Mouse (Mus musculus): Measurements from ENCODE around the gene Tmem80.

The Tmem80 gene

DNA sequence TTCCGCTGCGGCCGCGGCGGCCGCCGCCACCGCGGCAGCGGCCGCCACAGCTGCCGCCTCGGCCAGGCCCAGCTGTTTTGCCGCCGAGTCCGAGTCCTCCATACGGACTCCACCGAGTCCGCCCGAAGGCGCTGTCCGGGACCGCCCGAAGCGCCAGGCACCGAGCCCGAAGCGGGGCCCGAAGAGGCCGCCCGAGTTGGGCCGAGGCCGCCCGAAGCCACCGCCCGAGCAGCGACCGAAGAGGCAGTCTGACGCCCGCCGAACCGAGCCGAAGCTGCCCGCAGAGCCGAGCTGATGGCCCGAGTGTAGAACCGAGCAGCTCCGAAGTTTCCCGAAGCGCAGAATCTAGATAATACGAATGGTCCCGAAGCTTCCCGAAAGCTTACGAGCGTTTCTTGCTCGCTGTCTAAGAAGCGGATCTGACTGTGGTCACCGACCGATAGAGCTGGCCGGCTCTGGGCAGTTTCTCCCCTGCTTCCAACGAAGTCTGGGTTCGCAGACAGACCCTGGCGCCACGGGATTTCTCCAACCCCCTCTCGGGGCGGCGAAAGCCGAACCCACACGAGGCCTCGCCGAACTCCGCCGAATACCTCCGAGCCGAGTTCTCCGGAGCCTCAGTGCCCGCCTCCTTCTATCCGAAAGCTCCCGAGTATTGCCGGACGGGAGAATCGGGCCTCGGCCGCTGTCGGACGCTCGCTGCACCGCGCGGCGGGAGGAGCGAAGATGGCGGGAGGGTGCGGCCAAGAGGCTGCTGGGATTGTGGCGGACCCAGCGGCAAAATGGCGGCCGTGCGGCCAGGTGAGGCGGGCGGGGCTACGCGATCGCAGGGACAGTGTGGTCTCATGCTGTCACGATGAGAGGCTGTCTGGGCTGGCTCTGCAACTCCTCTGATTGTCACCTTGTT, at the start of gene Tmem80, which contains the start of gene Deaf1:
TSS of gene Tmem80 (plus strand) at position 271 of the 904 bp plus-strand sequence.
TSS of gene Deaf1 (minus strand) at position 222 of the 904 bp plus-strand sequence.
- peak; percentile 97 for DNase-seq (ENCODE audit: low read depth)

DNA sequence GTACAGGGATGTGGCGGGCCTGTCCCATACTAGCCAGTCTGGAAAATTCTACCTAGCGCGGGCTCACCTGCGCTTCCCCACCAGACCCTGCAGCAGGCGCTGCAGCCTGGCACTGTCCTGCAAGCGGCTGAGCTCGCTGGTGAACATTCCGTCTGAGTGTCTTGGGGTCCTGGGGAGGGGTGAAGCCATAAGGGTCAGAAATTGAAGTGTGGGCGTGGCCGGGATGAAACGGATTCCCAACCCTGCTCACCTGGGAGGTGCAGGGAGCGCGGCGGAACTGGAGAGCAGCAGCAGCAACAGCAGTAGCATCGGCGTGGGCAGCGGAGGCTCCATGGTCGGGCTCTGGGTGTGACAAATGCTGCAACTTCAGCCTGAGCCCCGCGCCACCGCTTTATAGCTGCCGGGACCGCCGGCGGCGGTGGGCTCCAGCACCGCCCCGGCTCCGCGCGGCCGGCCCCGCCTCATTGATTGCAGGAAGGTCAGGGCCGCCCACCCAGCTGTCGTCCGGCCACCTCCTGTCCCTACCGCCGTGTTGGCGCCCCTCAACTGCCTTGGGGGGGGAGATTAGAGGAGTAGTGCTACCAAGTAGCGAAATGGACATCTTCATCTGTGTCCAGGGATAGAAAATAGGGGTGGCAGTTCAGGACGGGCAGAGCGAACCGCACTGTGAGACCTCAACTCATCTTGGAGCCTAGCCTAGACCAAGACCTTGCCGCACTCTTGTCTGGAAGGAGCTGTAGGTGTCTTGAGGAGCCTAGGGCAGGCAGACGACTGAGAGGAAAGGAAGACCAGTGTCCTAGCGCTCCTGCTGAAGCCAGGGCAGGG, 48.6 kb upstream of the Tmem80 start, which contains the start of gene Sct:
TSS of gene Sct (minus strand) at position 368 of the 825 bp plus-strand sequence.
- no peak for DNase-seq (ENCODE audit: low read depth)

DNA sequence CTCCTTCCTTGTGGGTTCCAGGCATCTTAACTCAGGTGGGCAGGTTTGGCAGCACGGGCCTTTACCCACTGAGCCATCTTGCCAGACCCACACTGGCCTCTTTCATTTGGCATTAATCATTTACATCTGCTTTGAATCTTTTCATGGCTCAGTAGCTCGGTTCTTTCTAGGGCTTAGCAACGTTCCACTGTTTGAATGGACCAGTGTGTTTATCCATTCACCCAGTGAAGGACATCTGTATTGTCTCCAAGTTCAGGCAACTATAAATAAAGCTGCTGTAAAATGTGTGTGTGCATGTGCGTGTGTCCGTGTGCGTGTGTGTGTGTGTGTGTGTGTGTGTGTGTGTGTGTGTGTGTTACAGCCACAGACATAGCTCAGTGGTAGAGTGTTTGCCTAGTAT, 46.1 kb upstream of the Tmem80 start:
- no peak for DNase-seq (ENCODE audit: low read depth)

DNA sequence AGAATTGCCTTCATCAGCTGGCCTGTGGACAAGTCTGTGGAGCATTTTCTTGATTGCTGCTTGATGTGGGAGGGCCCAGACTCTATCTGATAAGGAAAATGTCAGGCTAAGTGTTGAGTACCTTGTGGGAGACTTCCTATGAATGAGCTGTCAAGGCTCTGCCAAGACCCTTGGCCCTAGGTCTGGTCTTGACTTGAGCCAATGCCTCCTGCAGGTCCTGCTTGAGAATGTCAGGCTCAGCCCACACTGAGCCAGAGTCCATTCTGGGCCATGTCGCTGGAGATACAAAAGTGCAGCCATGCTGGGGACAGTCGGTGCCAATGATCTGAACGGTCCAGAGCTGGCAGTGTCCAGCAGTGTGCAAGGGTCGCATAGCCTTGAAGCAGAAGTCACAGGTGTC, 44.8 kb upstream of the Tmem80 start:
- no peak for DNase-seq (ENCODE audit: low read depth)

DNA sequence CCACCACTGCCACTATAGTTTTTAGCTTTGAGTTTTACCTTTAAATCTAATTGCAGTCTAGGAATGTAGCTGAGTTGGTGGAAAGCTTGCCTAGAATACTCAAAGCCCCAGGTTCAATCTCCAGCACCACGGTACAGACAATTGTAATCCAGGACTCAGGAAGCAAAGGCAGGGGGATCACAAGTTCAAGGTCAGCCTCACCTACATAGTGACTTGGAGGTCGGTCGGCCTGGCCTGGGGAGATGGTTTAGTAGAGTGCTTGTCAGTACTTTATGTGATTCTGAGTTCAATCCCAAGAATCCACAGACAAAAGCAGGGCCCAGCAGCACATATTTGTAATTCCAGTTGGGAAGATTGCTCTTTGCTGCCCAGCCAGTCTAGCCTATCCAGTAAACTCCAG, 39.5 kb upstream of the Tmem80 start:
- DNase-seq (ENCODE audit: low read depth): no peak

DNA sequence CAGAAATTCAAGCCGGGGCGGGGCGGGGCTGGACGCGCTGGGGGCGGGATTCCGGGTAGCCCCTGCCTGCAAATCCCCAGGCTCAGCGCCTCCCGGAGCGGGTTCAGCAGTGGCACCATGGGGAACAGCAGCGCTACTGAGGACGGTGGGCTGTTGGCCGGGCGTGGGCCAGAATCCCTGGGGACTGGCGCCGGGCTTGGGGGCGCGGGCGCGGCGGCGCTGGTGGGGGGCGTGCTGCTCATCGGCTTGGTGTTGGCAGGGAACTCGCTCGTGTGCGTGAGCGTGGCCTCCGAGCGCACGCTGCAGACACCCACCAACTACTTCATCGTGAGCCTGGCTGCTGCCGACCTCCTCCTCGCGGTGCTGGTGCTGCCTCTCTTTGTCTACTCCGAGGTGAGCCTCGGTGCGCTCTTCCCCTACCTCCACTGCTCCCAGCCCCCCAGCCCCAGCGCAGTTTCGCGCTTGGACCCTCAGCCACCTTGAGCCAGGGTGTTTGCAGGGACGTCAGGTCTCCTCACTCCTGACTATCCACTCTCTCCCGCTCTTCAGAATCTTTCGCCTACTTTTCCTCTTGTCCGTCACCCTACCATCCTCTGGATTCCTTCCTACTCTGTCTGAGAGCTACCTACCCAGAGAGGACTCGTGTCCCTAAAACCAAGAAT, 35.5 kb upstream of the Tmem80 start, which contains the start of gene Drd4:
TSS of gene Drd4 (plus strand) at position 86 of the 662 bp plus-strand sequence.
- peak; percentile 7 for DNase-seq (ENCODE audit: low read depth)

DNA sequence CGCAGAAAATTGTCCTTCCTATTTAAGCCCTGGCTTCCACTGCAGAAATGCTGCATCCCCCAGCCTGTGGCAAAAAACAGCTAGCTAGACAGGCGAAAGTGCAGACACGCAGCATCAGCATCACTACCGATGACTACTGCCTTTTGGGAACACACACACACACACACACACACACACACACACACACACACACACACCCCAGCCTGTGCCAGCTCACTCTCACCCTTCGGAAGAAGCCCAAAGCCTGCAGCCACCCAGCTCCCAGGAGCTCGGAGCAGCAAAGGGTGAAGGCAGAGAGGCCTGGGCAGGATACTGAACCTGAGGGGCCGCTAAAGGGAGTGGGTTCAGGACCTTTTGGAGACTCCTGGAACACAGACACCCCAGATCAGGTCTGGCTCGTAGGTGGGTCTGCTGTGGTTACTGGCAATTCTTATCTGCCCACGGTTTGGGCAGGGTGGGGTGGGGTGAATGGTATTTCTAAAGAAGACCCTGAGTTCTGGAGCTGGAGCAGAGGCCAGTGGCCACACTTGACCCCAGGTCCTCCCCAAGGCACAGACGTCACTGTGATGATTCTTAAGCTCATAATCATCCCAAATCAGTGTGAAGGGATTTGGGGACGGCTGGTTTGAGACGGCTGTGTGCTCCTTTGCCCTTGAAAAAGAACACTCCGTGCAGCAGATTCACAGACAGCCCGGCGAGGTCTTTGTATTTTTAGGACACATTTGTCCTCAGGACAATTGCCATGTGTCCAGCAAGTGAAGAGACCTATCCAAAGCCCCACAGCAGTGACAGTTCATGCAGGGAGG, 34.8 kb upstream of the Tmem80 start:
- peak; percentile 10 for DNase-seq (ENCODE audit: low read depth)

DNA sequence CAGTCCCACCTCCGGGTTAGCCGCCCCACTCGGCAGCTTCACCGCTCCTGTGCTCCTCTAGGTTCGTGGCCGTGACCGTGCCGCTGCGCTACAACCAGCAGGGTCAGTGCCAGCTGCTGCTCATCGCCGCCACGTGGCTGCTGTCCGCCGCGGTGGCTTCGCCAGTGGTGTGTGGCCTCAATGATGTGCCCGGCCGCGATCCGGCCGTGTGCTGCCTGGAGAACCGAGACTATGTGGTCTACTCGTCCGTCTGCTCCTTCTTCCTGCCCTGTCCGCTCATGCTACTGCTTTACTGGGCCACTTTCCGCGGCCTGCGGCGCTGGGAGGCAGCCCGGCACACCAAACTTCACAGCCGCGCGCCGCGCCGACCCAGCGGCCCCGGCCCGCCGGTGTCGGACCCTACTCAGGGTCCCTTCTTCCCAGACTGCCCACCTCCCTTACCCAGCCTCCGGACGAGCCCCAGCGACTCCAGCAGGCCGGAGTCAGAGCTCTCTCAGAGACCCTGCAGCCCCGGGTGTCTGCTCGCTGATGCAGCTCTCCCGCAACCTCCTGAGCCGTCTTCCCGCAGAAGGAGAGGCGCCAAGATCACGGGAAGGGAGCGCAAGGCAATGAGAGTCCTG, 33.6 kb upstream of the Tmem80 start:
- DNase-seq (ENCODE audit: low read depth): no peak

DNA sequence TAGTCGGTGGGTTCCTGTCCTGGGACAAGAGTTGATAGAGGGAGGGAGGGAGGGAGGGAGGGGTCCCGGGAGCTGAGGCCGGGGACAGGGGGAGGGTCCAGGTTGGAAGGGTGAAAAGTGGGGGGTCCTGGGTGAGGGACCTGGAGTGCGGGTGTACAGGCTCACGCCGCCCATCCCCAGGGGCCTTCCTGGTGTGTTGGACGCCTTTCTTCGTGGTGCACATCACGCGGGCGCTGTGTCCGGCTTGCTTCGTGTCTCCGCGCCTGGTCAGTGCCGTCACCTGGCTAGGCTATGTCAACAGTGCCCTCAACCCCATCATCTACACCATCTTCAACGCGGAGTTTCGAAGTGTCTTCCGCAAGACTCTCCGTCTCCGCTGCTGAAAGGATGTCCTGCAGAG, 33.1 kb upstream of the Tmem80 start:
- no peak for DNase-seq (ENCODE audit: low read depth)

DNA sequence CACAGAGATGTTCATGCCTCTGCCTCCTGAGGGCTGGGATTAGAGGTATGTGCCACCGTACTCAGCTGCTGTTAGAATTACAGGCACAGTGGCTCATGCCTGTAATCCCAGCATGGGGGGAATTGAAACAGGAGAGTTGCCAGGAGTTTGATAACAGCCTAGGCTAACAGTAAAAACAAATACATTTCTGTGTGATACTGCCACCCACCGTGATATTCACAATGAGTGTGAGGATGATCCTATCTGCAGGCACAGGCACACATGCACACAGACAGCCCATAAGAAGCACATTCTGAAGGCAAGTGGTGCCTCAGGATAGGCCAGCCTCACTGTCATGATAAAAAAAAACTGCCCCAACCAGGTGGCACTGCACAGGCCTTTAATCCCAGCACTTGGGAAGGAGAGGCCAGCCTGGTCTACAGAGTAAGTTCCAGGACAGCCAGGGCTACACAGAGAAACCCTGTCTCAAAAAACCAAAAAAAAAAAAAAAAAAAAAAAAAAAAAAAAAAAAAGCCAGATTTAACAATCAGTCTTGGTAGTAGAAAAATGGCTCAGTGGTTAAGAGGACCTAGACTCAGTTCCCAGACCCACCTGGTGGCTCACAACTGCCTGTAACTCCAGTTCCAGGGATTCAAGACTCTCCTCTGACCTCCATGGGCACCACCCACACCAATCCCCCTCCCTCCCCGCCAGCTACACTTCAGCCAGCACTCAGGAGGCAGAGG, 29.5 kb upstream of the Tmem80 start:
- no peak for DNase-seq (ENCODE audit: low read depth)

DNA sequence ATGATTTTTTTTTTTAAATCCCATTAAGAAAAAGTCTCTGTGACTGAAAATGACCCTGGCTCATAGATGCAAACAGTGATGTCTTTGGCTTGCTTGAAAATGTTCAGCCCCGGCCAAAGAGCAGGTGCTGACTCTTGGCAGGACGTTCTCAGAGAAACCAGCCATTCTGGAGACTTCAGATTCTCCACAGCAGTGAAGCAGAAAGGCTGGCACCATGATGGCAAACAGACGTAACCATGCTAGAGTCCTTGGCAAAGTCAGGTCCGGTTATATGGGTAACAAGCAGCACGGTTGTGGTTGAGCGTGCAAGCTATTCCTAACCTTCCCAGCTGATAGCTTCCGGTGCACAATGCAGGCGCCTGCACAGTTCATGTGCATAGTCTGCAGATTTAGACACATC, 28.4 kb upstream of the Tmem80 start:
- no peak for DNase-seq (ENCODE audit: low read depth)

DNA sequence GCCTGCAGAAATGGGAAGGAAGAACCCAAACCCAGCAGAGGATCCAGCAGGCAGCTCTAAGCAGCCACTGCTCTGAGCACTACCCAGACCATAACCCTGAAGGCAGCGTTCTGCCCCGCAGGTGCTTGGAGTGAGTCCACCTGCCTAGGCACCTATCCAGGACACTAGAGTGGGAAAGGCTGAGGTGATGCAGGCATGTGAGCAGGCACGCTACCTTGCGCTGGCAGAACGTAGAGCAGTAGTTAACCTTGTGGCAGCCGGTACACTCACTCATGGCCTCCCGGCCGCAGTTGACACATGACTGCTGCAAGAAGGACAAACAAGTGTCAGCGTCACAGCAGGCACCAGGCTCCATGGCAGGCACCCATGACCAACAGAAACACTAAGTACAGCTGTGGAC, 26.2 kb upstream of the Tmem80 start:
- DNase-seq (ENCODE audit: low read depth): no peak

DNA sequence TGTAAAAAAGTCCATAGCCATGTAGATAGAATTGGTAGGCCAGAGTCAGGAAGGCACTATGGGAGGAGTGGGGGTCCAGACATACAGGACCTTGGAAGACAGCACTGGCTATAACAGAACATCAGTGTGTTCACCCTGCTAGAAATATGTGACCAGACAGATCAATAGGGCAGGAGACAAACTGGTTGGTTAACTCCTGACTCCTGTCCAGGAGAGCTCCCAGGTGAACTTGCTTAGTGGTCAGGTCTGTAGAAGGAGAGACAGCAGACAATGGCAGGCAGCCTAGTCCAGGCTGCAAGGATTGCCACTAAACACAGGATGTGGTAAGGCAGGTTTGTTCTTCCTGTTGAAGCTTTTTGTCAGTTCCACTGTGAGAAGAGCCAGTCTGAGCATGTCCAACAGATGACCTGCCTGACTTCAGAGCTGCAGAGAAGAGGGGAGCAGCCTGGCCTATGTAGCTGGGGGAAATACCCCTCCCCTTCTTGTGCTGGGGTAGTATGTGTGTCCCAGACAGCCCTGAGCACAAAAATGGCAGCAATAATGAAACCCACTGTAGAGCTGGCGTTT, 24.8 kb upstream of the Tmem80 start:
- no peak for DNase-seq (ENCODE audit: low read depth)

DNA sequence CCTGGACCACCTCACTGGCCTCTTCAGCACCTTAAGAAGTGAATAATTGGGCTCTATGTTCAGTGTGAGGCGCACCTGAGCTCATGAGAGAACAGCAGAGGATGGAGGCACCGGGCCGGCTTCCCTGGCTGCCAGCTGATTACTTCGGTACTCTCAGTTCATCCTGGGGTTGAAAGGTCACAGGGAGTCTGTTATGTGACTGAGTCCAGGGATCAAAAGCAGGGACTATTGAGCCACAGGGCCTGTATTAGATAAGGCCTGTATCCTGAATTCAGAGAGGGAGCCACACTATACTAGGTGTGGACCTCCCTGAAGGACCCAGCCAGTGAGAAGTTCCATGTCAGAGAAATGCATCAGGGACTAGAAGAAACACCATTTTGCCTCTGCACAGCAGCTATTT, 23.0 kb upstream of the Tmem80 start:
- no peak for DNase-seq (ENCODE audit: low read depth)

DNA sequence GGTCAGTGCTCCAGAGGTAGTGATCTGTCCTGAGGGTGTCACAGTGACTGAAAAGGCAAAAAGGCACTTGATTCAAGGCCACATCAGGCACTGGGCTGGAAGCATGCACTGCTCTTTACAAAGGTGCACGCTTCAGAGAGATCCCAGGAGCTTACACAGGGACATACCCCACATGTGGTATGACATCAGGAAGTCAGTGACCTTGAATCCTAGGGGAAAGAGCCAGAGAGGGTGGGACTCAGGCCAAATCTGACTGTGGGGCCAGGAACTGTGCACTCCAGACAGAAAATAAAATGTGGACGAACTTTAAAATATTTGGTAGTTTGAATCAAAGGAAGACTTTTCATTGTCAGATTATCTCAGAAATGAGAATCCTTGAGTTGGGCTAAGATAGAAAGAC, 13.1 kb upstream of the Tmem80 start:
- DNase-seq (ENCODE audit: low read depth): no peak

DNA sequence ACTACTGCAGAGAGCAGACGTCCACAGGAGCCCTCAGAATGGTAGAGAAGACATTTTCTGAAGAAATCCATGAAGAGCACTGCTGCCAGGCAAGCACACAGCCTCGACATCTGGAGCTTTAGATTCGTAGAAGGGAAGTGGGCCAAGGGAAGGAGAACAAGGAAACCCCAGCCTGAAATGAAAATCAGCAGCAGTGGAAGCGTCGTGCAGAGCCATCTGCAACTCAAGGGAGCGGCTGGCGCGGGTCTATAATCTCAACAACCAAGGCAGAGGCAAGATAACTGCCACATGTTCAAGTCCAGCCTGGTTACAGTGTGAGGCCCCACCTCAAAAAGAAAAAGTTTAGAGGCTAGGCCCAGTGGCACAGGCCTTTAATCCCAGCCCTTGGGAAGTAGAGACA, 12.5 kb upstream of the Tmem80 start:
- DNase-seq (ENCODE audit: low read depth): no peak

DNA sequence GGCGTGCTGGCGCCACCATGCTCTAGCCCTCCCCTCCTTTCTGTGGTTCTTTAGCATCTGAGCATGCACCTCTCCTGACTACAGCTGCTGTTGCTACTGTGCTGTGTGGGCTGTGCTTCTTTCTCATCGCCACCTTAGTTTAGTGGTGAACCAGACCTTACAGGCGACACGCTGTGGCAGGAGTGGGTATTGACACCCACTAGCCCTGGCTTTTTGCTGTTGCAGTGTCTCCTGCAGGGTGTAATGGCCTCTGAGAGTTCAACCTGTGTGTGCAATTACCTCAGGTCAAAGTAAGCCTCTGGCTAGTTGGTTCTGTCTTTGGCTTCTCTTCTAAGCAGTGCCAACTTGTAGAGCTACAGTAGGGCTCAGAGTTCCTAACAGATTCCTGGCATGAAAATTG, 11.6 kb upstream of the Tmem80 start:
- DNase-seq (ENCODE audit: low read depth): no peak

DNA sequence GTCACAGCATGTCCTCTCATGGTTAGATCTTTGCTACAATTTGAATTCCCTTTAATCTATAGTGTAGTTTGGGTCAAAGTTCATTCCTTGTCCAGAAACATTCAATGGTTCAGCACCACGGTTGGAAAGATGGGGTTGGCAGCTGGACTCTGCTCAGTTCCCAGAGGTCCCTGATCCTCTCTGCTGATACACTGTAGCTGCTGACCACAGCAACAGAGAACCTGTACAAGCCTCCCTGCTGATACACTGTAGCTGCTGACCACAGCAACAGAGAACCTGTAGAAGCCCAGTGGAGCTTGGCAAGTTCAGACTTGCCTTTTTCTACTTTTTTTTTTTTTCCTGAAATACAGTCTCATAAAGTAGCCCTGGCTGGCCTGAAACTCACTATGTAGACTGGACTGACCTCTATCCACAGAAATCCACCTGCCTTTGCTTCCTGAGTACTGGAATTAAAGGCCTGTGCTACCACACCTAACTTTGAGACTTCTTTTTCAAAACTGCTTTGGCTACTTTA, 9.9 kb upstream of the Tmem80 start:
- no peak for DNase-seq (ENCODE audit: low read depth)

DNA sequence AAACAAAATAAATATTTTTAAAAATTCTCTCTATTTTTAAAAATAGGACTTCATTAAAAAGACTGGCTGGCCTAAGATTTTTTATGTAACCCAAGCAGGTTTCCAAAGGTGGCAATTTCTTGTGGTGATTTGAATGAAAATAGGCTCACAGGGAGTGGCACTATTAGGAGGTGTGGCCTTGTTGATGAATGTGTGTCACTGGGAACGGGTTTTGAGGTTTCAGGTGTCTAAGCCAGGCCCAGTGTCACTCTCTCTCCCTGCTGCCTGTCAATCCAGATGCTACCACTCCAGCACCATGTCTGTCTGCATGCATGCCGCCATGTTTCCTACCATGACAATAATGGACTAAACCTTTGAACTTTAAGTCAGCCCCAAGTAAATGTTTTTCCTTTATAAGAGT, 8.1 kb upstream of the Tmem80 start:
- DNase-seq (ENCODE audit: low read depth): no peak

DNA sequence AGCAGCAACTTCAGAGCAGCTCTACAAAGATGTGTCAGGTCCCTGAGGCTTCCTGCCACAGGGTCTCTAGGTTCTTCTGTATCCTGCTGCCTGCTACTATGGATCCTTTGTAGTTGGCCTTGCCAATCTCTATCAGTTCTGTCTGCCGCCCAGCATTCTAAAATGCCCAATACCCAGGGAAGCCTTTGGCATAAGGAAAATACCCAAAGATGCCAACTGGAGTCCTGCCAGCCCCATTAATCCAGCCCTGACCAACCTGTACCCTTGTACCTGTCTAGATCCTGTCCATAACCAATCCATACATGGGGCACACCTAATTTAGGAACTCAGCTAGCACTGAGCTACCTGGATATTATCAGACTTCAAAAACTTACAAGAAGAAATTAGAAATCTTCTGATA, 2.9 kb upstream of the Tmem80 start:
- DNase-seq (ENCODE audit: low read depth): no peak

Measured in NIH3T3 (cell line).